Comparison of ENCODE assay signal across 12 mouse cellular contexts in genomic region chr3:145595354-145595753, GRCm38 (mm10).
"Had no signal": no experiment of that assay in that cellular context is flagged by ENCODE, and none has a peak within 500 bp of the region (broad histone marks: within the 10 kb centered on the region; RNA-seq: fewer than 3 reads in every experiment).

No protein-coding gene starts in this region.

- ATAC-seq: liver, postnatal 0 days; lung, postnatal 0 days had no signal

- DNase-seq: kidney, postnatal 25 days; left cerebral cortex, postnatal 4 days; liver, postnatal 0 days; lung, embryonic 14.5 days; midbrain, embryonic 14.5 days; right cerebral cortex, adult 18-20 months; right cerebral cortex, postnatal 14 days; right cerebral cortex, postnatal 4 days; spleen, adult 18-20 months; thymus, adult 18-20 months; thymus, postnatal 36 days had no signal
